Mouse (Mus musculus) thymus, postnatal 10 days (tissue): ENCODE data around the gene Akap6.

Experiments used
- DNase-seq, 2 experiments: peaks; one replicate each; pipeline ENCODE4 v3.0.0; 2021; ENCODE audit warnings: low spot score in 2 of 2

Gene Akap6

DNA sequence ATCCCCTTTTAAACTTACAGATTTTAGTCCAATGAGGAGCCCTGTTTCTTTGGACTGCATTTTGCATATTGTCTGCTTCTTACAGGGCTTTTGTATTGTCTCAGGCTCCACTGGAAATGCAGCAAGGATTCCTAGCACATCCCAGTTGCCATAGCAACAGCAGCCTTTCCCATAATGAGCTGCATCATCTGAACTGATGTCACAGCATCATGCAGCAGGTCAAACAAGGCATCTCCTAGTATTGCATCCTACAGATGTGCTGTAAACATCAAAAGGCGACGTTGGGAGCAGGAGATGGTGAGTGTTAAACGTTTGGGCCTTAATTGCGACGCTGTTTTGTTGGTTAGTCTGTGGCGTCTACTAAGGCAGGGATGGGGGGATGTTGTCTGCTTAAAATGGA, at the start of gene Akap6:
TSS of gene Akap6 (plus strand) at position 238 of the 400 bp plus-strand sequence.
- no peak for DNase-seq

DNA sequence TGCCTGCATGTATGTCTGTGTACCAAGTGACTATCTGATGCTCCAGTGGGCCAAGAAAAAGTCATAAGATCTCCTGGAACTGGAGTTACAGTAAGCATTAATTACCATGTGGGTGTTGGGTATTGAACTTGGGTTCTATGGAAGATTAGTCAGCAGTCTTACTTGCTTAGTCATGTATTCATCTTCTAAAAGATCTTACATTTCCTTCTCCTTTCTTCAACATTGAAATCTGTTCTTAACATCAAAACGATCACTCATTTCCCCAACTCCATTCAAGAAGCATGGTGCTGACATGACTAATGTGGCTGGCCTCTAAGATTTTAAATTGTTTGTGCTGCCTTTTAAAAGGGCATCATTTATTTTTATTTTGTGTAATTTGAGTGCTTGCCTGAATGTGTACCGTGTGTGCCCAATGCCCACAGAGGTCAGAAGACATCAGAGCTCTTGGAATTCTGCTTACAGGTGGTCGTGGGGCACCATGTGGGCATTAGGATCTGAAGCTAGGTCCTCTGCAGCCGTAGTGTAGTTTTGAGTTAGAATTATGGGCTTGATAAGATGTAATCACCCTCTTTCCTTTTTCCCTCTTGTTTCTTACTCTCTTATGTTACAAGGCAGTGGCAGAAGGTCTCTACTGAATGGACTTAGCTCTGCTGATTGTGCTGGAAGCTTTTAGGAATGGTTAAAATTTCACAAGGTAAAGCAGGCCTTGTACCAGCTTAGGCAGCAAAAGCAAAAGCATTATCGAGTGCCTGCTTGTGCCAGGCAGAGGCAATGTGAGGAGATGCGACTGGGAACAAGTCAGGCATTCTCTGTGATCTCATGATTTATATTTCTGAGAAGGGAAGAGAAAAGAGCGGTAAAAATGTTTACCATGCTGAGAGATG, 36.0 kb upstream of the Akap6 start:
- no peak for DNase-seq

DNA sequence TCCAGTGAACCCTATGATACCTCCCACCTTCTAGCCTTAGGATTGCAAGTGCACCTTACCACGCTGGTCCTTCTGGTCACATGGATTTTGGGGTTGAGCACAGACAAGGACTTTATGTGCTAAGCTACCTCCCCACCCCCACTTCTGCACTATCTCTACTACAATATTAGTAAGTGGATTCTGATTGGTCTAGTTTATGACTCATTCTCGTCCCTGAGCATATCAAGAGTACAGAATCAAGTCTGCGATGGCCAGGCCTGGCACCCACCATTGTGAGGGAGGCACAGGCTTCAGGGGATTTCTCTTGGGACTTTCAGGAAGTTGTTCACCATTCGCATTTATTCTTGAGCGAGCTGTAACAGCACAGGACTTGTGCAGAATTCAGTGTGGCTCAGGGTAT, 34.2 kb upstream of the Akap6 start:
- no peak for DNase-seq

DNA sequence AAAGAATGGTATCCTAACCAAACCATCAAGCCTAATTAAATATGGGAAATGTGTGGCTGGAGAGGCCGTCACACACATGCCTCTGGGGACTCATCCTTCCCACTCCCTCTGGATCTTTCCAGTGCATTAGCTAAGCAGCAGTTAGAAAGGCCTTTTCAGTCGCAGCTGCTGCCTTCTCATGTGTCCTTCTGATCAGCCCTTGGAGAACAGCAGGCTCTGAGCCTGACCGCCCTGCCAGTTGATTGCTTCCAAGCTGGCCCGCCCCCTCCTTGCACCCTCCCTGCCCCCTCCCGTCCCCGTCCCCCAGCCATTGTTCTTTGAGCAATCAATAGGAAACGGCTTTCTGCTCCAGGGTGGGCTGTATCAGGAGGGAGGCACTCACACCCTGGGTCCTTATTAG, 27.7 kb upstream of the Akap6 start:
- no peak for DNase-seq

- DNase-seq: no peak
These were observed 27.2 kb upstream of the Akap6 start for GRCm38 (mm10) chr12:52671943-52672342.

- DNase-seq: no peak
These were observed 25.7 kb upstream of the Akap6 start for GRCm38 (mm10) chr12:52673361-52673960.

GRCm38 (mm10) chr12:52675010-52675409, 24.2 kb upstream of the Akap6 start:
- no peak for DNase-seq

GRCm38 (mm10) chr12:52687355-52687754, 11.8 kb upstream of the Akap6 start:
- no peak for DNase-seq

- no peak for DNase-seq
These were observed 10.5 kb upstream of the Akap6 start for GRCm38 (mm10) chr12:52688712-52689111.

GRCm38 (mm10) chr12:52691552-52691951, 7.6 kb upstream of the Akap6 start:
- no peak for DNase-seq

- peak in 1 of 2 experiments; percentile 10 for DNase-seq
These were observed 6.8 kb upstream of the Akap6 start for GRCm38 (mm10) chr12:52692290-52692974.

GRCm38 (mm10) chr12:52697407-52698109, 1.6 kb upstream of the Akap6 start:
- DNase-seq: no peak

DNA sequence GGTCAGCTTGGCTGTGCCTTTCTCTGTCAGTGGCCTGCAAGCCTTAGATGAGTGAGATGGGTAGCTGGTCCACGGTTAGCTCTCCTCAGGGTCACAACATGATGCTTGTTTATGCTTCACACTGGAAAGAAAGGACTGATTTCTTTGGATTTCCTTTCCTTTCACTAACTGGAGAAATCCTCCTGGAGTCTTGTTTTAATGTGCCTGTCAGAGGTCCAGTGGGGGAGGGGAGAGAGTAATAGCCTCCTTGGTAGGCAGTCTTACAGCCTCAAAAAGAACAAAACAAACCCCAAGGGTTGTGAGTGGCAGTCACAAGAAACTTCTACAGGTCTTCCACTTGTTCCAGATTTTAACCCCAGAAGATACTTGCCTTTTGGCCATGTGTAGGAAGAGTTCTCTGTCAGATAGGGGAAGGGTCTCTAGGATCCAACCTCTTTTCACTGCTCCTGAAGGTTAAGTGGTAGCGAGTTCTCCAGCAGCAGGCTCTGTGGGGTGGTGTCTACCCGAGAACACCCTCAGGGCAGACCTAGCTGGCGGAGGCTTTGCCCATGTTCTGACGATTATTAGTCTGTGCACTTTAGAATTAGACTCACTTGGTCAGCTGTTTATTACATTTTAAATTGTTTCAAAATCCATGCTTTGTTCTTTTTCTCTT, 780 bp upstream of the Akap6 start:
- DNase-seq: no peak

DNA sequence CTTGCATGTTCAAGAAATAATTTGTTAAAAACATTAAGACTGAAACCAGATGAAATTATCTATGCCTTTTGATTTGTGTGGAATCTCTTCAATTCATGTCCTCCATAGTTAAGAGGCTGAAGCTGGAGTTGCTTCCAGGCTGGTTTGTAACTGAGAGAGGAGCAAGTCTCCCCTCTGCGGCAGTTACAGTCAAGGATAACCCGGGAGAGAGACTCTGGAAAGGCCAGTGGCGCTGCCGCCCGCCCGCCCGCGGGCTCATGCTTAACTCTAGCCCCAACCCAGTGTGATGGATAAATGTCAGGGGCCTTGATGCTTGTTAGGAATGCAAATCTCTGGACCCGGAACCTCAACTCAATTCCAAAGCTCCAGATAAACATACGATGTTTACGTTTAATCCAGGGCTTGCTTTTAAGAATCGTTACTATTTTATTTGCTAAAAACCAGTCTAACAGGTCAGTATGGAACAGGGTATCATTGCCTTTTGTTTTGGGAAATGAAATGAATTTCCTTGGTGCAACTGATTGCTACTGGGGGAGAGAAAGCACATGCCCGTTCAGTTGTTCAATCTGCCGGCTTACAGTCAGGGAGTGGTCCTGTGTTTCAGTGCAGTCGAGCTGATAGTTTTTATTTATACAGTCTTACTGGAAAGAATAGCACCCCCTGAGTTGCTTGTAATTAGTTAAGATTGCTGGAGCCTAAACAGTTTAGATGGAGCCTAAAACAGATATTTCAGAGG, 946 bp downstream of the Akap6 start:
- no peak for DNase-seq

GRCm38 (mm10) chr12:52700697-52701191, 1.6 kb downstream of the Akap6 start:
- DNase-seq: no peak

GRCm38 (mm10) chr12:52701201-52701641, 2.0 kb downstream of the Akap6 start:
- DNase-seq: peak in 1 of 2 experiments; percentile 30

DNA sequence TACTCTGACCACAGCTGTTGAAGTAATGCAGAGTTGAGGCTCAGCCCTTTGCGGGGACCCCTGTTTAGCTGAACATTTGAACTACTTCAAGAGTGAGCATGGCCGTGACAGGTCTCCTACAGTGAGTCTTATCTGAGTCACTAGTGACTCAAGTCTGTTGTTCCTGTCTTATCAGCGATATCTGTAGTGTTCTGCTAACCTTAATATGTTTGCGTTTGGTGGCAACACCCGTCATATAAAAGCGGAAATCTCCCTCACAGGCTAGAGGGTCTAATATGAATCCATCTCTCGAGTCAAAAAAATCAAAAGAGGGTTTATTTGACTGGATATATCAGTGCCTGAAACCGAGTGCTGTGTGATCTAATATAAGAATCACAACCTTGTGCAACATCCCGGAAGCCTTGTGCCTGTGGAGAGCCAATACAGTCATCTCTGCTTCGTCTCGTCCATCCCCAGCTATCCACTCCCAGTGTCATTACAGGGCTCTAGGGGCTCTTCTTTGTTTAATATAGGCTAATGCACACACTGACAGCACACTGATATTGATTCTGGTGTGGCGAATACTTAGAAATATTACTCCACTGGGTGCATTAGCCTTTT, 3.3 kb downstream of the Akap6 start:
- DNase-seq: no peak

DNA sequence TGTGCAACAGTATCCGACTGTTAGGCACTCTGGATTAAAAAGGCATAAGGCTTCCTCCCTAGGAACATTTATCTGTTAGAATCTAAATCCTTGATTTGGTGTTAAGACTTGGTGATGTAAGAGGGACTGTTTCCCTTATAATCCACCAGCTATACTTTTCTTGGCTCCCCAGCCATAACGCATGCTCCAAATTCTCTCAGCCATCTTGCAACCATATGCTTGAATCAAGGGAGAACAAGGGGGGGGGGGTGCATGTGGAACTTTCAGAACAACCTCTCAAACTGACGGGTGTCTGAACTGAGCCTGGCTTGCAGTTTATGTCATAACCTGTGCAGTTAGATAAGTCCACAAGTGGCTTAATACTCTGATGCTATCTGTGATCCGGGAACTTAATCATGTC, 4.9 kb downstream of the Akap6 start:
- DNase-seq: no peak

GRCm38 (mm10) chr12:52704810-52705209, 5.6 kb downstream of the Akap6 start:
- no peak for DNase-seq

DNA sequence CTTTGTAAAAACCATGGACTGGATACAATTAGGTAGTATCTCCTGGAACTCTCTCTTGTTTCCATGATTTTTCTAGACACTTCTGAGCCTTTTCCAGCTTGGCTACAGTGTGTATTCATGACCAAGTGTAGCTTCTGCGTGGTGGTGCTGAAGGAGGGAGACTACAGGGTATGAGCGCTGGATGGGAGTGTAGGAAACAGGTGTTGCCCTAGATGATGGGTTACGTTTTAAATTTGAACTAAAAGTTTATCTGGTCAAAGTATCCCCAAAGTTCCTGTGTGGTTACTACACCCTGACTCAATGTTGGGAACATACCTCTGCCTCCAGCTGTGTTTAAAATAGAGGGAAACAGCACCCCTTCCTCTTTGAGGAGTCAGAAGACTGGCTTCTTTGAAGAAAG, 12.2 kb downstream of the Akap6 start:
- DNase-seq: no peak
